Mouse (Mus musculus) adipocyte (in vitro differentiated cells): ENCODE results near the gene Aplf.
"Not testable (repeated sequence)": the region's sequence is repeated elsewhere in the genome, so short reads cannot be mapped to it uniquely, and the experiment has no call there.

Experiments used
- DNase-seq: peaks from one replicate; pipeline ENCODE4 v3.0.0-alpha.2; 2016; ENCODE audit warnings: low spot score

Aplf gene

DNA sequence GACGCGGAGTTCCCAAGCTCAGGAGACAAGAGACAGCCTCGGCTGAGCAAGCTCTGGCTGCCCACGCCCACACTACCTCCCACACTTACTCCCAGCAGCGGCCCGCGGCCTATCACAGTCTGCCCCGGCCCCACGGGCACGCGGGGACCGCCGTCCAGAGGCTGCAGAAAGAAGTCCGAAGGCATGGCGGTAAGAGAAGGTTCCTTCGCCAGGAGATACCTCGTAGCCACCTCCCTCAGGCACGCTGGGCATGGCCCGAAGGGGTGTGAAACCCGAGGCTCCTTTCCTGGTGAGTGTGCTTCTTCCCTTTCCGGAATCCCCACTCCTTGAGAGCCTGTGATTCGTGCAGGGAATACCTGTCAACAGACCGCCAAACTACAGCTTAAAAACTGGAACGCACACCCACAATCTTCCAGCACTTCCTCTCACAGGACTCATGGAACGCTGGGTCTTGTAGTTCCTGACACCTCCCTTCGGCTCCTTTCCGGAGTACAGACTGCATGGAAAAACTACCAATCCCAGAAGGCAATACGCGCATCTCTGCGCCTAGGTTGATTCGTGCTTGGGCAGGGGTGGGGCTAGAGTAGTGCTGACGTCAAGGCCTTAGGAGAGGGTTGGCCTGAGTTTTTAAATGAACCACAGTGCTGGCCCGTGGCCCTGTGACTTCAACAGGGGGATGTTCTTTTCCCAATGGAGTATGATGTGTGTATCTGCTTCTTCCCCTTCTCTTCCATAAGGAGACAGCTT is at the start of gene Aplf:
Gene Aplf, minus strand, starts transcription at position 423 of the 747 bp plus-strand sequence.
- DNase-seq: peak; percentile 100

DNA sequence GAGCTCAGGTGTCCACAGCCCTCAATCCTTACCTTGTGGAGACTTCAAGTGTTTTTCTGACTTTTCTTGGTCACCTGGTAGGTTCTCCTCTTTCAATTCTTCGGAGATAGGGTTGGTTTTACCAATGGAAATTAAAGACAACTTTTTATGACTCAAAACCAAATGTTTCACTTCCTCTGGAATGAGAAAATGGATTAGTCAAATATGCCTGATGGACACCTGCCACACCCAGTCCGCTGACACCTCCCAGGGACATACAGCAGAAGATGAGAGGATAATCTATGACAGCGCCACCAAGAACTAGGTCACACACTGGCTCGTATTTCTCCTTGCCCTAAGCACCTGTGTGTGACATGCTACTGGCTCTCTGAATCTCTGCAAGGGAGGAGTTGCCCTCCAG is 42.1 kb upstream of the Aplf start:
- no peak for DNase-seq

DNA sequence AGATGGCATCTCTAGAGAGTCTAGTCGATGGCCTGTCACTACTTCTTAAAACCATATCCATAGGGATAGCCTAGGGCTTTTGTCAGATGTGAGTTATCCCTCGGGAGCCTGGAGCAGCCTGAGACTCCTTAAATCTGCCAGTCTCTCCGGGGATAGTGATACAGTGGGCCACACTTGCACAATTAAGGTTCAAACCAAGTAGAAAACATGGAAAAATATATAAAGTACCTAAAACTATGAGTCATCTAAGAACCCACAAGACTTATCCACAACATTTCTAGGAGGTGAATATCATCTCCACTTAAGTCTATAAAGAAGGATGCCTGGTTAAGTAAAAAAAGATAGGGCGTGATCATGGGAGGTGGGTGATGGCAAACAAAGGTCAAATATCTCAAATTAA is 40.3 kb upstream of the Aplf start:
- no peak for DNase-seq

DNA sequence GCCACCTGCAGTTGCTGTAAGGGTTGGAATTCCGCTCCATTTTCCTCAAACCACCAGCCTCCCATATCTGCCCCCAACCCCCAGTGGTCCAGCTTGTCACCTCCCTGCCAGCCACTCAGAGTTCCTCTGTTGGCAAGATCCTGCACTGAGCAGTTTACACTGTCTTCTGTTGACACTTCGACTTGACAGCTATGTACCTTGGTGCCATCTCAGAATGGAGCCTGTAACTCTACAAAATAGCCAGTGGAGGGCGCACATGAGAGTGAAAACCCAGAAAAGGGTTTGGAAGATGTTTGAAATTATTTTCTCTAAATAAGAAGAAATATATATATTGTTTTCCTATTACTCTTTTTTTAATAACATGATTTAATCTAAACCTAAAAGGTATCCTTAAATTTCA is 34.3 kb upstream of the Aplf start:
- peak; percentile 25 for DNase-seq

GRCm38 (mm10) chr6:87696544-87696943 is 24.6 kb upstream of the Aplf start:
- DNase-seq: no peak

DNA sequence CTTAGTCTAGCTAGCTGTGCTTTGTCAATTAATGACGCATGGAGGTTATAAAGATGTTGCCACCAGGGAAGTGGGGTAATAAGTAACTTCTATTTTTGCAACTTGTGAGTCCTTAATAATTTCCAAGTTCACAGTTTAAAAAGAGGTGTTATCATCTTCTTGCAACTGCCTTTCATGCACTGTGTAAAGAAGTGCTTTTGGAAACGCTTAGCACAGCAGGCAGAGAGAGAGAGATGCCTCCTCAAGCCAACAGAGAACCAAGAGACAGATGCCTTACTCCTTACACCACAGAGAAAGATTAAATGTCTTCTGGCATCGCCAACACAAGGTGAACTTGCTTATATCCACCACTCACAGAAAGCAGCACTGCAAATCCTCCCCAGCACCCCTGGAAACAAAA is 24.0 kb upstream of the Aplf start:
- DNase-seq: no peak

DNA sequence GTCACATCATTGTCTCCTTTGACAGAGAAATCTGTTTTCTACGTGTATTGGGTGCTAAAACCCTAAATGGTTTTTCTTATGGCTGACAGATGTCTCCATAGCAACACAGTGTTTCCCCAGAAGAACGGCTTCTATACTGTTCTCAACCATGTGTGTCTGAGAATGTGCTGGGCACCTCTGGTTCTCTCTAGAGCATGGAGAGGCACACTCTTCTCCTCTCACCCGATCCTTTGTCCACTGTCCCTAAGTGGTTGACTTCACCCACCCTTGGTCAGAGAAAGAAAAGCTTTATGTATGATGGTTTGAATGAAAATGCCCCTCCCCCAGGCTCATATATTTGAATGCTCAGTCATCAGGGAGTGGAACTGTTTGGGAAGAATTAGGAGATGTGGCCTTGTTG is 8.4 kb upstream of the Aplf start:
- DNase-seq: no peak

- peak; percentile 50 for DNase-seq
These were observed 668 bp upstream of the Aplf start for GRCm38 (mm10) chr6:87672661-87673060.

GRCm38 (mm10) chr6:87671353-87671752 is 640 bp downstream of the Aplf start:
- no peak for DNase-seq

DNA sequence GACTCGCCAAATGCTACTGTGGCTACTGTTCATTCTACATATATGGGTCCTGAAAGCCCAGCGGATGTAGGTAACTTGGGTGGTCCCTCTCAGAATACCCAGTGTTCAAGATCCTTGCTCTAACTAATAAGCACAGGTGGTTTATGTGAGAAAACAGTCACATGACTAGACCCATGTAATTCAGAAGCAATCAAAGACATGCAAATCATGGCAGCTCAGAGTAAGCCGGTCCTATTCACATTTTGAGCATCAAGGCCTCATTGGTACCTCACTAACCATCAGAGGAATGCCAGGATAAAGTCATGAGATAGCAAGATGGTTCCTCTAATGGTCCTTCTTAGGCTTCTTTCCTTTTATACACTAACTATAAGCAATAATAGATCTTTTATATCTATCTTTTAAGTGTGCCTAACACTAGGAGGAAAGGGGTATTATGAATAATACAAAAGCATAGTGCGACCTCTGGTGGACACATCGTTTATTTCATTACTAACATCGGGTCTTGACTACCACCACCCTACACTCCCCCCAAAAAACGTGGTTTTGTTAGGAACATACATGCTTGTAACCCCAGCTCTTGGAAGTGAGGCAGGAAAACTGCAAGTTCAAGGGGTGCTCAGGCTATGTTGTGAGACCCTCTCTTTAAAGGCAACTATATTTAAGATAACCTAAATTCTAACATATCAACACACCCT is 2.0 kb downstream of the Aplf start:
- DNase-seq: peak; percentile 81

DNA sequence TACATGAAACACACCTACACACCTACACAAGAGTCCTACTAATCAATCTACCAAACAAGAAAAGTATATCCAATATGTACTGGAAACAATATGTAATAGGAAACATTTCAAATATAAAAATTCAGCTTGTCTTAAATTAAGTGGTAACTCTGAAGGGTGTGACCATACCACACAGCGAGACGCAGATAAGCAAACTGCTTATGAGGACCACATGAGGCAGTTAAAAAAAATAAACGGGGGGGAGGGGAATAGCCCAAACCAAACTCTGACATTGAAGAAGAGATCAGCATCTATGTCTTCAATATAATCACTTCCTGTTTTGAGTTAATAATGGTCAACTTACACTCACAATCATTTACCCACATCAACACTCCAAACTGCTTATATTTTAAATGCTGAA is 3.3 kb downstream of the Aplf start:
- DNase-seq: no peak

GRCm38 (mm10) chr6:87667804-87668203 is 4.2 kb downstream of the Aplf start:
- DNase-seq: no peak

DNA sequence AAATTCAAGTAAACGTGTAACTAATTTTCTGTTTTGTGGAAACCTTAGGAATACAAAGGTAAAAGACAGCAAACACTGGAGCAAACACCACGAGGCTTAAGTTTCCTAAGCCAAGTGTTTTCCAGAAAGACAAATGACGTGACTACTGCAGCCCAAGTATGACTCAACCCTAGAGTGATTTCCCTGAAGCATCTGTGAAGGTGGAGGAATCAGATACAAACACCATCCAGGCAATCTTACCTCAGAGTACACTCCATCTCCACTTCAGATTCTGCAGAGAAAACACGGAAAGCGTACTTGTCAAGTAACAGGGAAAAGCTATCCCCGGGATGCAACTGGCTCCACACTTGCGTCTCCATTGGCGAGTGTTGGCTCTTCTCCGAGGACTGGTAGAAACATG is 8.5 kb downstream of the Aplf start:
- no peak for DNase-seq

GRCm38 (mm10) chr6:87662197-87662596 is 9.8 kb downstream of the Aplf start:
- DNase-seq: no peak

DNA sequence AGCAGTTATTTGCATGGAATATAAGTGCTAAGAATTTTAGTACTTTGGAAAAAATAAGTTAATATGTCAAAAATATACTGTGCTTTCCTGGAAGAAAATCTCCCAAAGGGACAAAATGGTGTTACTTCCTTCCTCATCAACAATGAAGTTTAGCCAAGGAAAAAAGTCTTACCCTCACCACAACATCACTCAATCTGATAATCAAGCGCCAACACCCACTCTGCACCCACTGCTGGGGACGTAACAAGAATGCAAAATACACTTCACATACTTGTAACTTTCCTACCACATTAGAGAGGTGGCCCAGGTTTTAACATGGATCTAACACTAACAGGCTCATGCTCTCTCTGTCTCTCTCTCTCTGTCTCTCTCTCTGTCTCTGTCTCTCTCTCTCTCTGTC is 10.3 kb downstream of the Aplf start:
- no peak for DNase-seq

DNA sequence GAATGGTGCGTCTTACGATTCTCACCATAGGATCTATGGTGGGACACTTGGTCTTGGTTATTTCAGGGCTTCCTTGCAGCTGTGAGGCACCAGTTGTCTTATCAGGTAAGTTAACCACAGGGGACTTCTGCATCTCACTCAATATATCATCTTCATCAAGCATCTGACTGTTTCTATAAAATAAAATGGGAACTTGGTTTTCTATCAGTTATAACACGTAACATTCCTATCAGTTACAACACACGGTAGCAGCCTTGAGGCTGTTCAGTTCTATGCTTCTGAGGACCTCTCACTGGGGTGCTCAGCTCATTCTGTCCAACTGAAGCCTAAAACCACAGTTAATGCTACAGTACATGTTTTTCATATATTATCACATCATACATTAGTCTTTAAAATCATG is 13.2 kb downstream of the Aplf start:
- no peak for DNase-seq

DNA sequence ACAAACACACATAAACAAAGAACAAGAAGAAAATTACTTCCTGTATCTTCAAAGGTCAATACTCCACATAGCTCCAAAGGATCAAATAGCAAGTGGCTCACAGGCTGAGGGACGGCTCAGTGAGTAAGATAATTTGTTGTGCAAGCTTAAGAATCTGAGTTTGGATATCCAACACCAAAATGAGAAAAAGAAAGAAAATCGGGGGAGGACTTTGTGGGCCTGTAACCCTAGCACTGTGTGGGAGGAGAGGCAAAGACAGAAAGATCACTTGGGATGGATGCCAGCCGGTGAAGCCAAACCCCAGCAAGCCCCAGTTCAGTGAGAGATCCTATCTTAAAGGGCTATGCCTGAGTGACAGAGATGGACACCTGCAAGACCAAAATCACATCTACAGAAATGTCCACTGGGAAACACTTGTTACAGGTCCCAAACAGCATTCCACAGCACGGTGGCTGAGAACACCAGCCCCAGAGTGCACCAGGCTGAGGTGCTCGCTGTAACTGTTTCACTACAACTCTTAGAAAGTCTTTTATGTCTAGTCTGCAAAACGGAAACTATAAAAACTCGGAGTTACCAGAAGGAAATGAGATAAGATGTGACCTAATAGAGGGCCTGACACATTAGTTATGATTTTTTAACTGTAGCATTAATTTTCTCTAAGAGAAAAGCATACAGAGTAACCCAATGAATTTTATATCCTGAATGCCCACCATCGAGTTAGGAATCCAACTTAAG is 17.9 kb downstream of the Aplf start:
- DNase-seq: no peak

GRCm38 (mm10) chr6:87653478-87653877 is 18.5 kb downstream of the Aplf start:
- DNase-seq: no peak

GRCm38 (mm10) chr6:87652670-87653069 is 19.3 kb downstream of the Aplf start:
- DNase-seq: no peak

DNA sequence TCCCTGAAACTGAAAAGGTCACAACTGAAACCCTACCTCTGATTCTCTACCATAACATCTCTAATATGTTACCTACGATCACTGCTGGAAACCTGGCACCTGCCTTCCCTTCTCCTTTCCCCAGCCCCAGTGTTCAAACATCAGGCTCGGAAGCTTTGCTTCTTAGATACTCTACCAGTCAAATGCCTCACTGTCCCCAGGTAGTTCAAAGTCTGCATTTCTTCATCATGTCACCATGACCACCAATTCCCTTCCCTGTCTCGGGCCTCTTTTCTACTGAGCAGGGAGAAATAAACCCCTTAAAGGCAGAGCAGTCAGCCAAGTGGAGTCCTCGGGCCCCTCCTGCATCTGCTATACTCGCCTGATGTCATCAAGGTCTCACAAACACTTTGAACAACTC is 20.2 kb downstream of the Aplf start:
- DNase-seq: no peak

- DNase-seq: no peak
These were observed 33.8 kb downstream of the Aplf start for GRCm38 (mm10) chr6:87638134-87638660.

- DNase-seq: no peak
These were observed 39.8 kb downstream of the Aplf start for GRCm38 (mm10) chr6:87632176-87632575.

DNA sequence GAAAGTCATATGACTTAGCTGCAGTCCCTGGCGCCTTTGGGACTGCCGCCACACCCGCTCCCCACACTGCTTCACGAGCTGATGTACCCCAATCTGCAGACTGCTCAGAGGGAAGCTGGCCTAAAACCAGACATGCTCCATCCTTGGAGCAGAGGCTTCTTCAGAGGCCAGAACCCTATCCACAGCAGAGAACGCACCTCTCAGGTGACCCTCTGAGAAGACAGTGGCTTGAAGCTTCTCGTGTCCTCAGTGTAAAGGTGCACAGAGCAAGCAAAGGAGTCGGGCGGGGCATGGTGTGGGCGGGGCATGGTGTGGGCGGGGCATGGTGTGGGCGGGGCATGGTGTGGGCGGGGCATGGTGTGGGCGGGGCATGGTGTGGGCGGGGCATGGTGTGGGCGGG is 43.1 kb downstream of the Aplf start:
- DNase-seq: not testable (repeated sequence)
